Mouse (Mus musculus) ES-E14 (cell line): ENCODE measurements around the gene Mdm2.

Experiments
- HCFC1 ChIP-seq: IDR thresholded peaks from 2 replicates; pipeline ENCODE4 v1.6.1; 2012; ENCODE audit warnings: low read length, inconsistent platforms, borderline replicate concordance; ENCODE audit not compliant: insufficient read depth
- MAFK ChIP-seq: IDR thresholded peaks from 2 replicates; pipeline ENCODE4 v1.6.1; 2014; ENCODE audit warnings: mild to moderate bottlenecking, low read depth, low read length, inconsistent platforms; ENCODE audit not compliant: insufficient read depth
- ZC3H11A ChIP-seq: IDR thresholded peaks from 2 replicates; pipeline ENCODE4 v1.6.1; 2012; ENCODE audit warnings: low read depth, mild to moderate bottlenecking, inconsistent platforms, low read length, borderline replicate concordance
- ZNF384 ChIP-seq: IDR thresholded peaks from 2 replicates; pipeline ENCODE4 v1.6.1; 2012; ENCODE audit warnings: low read depth, low read length, inconsistent platforms

GRCm38 (mm10) chr10:117706440-117706839 lies 4.1 kb downstream of the Mdm2 start:
- TF ChIP-seq ZNF384 (no peak), HCFC1 (no peak), MAFK (no peak), ZC3H11A (no peak)
